Mouse (Mus musculus) splenic B cell, adult 2 months (primary cell): ENCODE measurements at regions not wholly inside any gene's neighbourhood (a gene's known extent, or its start where the extent isn't known, plus 50 kb on each side); places are given as distances from the start of the nearest gene placed in this dataset.

Source experiments
- DNase-seq: peaks from one replicate; pipeline ENCODE4 v3.0.0-alpha.2; 2011; ENCODE audit warnings: low read depth, low spot score
- H3K27me3 ChIP-seq: 2 replicates; pipeline ENCODE4 v1.6.1; 2012; ENCODE audit warnings: mild to moderate bottlenecking, low read length, moderate library complexity, mixed read lengths; ENCODE audit not compliant: control insufficient read depth, poor library complexity, insufficient read depth, severe bottlenecking
- H3K36me3 ChIP-seq: 2 replicates; pipeline ENCODE4 v1.6.1; 2012; ENCODE audit warnings: mild to moderate bottlenecking, low read length, moderate library complexity, mixed read lengths; ENCODE audit not compliant: control insufficient read depth, poor library complexity, insufficient read depth, severe bottlenecking

DNA sequence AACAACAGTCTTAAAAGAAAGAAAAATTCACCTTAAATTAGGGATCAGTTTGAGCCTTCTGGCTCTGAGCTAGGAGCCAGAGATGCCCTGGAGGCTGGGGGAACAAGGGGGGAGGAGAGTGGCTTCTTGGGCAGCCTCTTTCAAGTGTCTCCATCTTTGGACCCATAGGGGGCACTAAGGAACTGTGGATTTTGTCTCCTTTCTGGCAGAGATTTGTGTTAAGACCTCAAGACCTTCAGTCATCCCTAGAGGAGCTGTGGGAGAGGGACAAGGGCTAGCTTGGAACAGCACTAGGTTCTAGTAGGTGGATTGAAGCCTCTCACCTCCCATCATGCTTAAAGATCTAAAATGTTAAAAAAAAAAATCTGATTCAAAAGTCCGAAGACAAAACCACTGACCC, 155.2 kb downstream of the Opa1 start:
- no peaks in the 10 kb centered on the region for H3K27me3 ChIP-seq
- peak; percentile 68 for DNase-seq
- no peaks in the 10 kb centered on the region for H3K36me3 ChIP-seq

DNA sequence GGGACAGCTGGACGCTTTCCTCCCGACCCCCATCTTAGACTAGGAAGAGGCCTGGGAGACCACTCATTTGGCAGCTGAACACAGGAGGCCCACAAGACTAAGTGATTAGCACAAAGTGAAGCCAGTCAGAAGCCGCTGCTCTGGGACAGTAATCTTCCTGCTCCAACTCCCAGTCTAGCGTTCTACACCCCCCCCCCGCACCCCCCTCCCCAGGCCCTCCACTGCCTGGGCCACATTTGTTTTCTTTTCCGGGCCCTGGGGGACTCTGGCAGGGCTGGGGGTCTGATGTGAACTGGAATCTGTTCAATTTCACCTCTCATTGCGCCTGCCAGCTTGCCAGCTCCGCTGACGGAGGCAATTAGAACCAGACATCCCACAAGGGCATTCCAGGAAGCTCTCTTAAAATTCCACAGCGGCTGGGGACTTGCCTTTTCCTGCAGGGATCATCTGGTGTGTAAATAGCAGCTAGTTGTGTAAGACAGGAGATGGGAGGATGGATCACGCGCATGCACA, 155.7 kb downstream of the Opa1 start:
- Histone ChIP-seq H3K36me3 (no peaks in the 10 kb centered on the region), H3K27me3 (no peaks in the 10 kb centered on the region)
- no peak for DNase-seq

DNA sequence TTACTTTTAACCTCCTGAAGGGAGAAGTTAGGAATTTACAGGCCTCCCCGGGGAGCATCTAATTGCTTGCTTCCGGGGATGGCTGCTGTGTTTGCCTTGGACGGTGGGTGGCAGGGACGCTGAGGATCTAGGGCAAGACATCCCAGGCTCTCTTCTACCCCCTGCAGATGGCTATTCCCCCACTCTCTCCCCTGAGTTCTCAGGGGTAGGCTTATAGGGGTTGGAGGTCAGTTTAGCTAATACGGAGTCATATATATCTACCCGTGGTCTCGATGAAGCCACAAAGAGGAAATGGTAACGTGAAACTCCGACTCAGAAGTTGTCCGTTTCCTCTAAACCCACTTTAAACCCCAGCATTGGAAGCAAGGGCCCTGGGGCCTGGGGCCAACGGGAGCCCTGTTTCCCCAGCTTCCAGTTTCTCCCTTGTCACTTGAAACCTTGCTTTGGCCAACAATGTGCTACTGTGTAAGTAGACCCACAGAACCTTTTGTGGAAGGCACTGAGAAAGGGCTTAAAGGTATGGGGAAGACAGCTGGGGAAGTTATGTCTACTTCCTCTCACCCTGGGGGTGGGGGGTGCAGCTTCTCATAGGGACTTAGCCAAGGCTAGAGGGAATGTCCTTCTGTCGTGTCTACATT, 156.4 kb downstream of the Opa1 start:
- Histone ChIP-seq H3K27me3 (no peaks in the 10 kb centered on the region), H3K36me3 (no peaks in the 10 kb centered on the region)
- DNase-seq: peak; percentile 56

DNA sequence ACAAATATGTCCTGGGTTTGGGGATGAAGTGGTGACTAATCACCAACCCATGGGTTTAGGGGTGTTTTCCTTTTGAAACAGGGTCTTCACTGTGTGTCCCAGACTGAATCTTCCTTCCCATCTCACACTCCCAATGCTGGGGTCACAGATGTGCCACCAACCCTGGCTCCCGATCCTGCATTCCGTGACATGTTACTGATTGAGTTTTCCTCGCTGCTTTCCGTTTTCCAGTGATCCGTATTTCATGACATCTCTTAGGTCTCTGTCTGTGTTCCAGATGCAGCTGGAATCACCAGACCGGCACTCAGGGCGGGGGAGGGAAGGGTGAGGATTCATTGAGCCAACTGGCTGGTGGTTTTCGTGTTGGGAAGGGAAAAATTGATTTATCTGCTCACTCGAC, 157.1 kb downstream of the Opa1 start:
- H3K27me3 ChIP-seq: no peaks in the 10 kb centered on the region
- DNase-seq: no peak
- H3K36me3 ChIP-seq: no peaks in the 10 kb centered on the region

DNA sequence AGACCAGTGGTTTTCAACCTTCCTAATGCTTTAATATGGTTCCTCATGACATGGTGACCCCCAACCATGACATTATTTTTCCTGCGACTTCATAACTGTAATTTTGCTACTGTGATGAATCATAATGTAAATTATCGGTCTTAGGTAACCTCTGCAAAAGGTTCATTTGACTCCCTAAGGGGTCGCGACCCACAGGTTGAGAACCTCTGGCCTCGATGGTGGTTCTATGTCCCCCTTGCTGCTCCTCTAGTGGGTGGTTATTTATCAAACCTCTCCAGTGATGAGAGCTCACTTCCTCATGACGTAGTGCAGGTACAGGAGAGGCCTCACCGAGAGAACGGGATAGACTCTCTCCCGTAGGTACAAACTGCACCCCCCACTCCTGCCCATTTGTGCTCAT, 158.9 kb downstream of the Opa1 start:
- Histone ChIP-seq H3K27me3 (no peaks in the 10 kb centered on the region), H3K36me3 (no peaks in the 10 kb centered on the region)
- DNase-seq: no peak

DNA sequence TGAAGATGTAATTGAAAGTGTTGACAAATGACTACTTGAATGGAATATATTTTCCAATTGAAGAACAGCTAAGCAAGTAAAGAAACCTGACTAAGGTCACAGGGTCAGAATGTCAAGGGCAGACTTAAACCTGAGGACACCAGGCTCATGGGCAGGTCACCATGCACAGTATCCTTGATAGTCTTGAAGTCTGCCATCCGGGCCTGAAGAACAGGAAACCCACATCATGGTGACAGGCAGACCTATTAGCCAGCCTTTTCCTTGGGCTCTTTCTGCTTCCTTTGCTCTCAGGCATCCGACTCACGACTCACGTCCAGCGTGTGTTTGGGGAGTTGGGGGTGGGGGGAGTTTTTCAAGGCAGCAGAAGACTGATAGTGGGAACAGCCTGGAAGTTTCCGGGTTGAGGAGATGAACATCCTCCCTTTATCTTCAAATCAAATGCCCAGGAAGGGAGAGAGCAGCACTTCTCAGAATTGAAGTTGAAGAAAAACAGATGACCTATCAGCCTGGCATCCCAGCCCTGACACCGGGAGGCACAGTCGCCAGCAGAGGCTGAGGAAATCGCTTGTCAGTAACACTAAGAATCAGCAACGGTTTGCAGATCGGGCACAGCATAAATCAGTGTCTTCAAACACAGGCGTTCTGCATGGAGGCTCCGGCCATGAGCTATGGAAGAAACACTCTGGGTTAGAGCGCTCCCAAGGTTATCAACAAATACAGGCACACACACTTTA, 163.5 kb downstream of the Opa1 start:
- H3K27me3 ChIP-seq: no peaks in the 10 kb centered on the region
- H3K36me3 ChIP-seq: no peaks in the 10 kb centered on the region
- no peak for DNase-seq

DNA sequence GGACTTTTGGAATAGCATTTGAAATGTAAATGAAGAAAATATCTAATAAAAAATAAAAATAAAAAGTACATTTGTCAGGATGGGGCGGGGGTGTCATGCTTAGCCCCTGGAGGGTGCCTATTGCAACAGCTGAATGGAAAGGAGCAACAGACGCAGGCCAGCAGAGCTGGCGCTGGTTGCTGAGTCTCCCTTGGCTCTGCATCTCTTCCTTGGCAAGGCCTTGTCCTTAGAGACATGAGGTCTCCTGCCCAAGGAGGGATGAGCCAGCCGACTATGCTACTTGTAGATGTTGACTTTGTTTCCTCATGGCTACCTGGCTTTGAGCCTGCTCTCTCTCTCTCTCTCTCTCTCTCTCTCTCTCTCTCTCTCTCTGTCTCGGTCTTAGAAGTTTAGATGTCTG, 166.4 kb downstream of the Opa1 start:
- no peaks in the 10 kb centered on the region for H3K36me3 ChIP-seq
- no peaks in the 10 kb centered on the region for H3K27me3 ChIP-seq
- DNase-seq: no peak

DNA sequence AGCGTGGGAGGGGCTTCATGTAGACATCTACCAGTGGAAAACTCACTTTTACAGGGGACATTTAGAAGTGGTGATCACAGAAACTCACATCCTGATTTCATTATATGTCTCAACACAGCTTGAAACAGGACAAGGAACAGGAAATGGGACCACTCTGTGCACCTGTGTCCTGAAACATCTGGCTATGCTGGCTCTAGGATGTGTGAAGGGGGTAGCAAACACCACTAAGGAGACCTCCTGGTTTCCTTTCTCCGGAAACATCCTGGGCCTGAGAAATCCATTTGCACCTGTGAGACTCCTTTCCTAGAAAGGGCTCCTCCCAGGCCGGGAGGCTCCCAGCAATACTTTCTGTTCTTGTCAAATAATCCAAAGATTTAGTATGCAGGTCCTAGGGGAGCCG, 167.1 kb downstream of the Opa1 start:
- no peaks in the 10 kb centered on the region for H3K36me3 ChIP-seq
- no peak for DNase-seq
- H3K27me3 ChIP-seq: no peaks in the 10 kb centered on the region

DNA sequence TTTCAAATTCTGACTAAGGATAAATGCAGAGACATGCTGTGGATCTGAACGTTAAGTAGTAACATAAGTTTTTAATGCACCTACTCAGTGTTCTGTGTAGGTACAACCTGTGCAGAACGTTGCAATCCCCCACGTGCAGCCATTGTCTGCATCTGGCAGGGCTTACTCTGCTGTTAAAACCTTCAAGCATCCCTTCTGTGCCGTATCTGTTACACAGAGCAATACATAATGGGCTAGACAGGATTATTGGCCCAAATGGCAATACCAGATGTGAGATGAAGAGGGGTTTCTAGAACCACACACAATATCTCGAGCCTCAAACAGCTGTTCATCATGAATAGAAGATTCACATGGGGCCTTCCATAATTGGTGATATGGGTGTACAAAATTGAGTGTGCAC, 170.0 kb downstream of the Opa1 start:
- H3K36me3 ChIP-seq: no peaks in the 10 kb centered on the region

DNA sequence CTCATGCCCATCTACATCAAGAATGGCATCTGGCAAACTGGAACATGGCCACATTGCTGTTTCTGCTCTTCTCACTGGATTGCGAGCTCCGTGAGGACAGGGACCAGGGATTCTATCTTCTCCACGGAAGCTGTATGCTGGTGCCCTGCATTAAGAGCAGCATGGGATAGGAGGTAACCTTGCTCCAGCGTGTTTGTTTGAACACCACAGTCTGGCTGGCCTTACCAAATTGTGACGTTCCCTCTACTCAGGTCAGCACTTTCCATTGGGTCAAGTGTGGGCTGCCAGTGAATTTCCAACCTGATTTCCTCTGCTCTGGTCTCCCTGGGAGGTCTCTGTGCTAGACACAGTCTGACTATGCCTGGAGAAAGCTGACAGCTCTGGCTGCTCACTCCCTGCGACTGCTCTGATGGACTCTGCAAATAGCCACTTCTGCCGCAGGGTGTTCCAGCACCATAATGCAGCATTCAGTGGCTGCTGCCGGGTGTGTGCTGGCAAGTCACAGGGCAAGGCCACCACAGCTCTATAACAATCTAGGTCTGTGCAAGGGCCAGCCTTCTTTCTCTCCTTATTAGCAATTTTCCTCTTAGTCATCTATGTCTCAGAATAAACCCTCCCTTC, 175.6 kb downstream of the Opa1 start:
- Histone ChIP-seq H3K27me3 (no peaks in the 10 kb centered on the region), H3K36me3 (no peaks in the 10 kb centered on the region)
- DNase-seq: no peak

More for the DNA sequence above, 170.0 kb downstream of the Opa1 start:
- no peaks in the 10 kb centered on the region for H3K27me3 ChIP-seq
- no peak for DNase-seq

DNA sequence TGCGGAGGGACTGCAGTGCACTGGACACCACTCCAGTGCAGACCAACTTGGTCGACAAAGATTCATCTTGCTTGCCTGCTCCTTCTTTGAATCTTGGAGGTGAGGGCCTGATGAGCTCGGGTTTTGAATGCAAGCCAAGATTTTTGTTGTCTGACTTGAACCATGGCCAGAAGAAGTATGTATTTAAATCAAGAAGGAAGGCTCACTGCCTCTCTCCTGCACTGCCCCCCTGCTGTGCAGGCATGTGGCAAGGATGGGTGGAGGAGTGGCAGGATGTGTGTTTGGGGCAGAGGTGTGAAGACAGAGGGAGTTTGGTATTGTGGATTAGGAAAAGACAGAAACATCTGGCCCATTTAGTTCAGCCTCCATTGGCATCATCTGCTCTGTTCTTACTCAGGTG, 179.1 kb downstream of the Opa1 start:
- DNase-seq: no peak
- no peaks in the 10 kb centered on the region for H3K36me3 ChIP-seq
- no peaks in the 10 kb centered on the region for H3K27me3 ChIP-seq

DNA sequence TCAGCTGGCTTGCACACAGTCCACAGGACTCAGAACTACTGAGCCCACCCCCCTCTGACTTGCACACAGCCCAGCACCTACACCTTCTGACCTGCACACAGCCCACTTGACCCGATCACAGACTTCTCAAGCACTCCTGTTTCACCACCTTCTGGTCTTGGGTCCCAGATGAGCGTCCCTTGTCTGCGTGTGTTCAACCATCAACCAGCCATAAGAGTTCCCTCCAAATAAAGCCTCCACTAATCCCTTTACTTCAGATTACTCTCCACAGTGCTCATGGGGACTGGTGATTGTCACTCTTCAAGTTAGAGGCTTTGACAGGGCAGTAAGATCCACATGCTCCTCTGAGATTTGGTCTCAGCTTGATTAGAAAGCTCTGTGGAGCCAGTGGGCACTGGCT, 180.3 kb downstream of the Opa1 start:
- DNase-seq: no peak
- Histone ChIP-seq H3K36me3 (no peaks in the 10 kb centered on the region), H3K27me3 (no peaks in the 10 kb centered on the region)

DNA sequence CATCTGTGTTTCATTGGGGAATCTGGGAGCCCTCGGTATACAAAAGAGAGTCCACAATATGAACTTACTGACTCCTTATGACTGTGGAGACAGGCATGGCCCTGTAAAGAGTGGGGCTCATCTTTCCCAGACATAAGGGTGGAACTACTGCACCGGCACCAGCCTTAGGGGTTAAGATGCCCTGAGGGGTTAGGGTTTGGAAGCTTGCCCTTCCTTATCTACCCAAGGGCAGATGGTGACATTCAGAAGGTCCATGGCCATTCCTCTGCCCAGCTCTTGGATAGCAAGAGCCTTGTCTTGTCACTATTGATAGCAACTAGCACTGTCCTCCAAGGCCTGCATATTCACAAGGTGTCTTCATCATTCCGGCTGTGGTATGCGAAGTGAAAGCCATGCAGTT, 181.5 kb downstream of the Opa1 start:
- H3K27me3 ChIP-seq: no peaks in the 10 kb centered on the region
- no peaks in the 10 kb centered on the region for H3K36me3 ChIP-seq
- no peak for DNase-seq

DNA sequence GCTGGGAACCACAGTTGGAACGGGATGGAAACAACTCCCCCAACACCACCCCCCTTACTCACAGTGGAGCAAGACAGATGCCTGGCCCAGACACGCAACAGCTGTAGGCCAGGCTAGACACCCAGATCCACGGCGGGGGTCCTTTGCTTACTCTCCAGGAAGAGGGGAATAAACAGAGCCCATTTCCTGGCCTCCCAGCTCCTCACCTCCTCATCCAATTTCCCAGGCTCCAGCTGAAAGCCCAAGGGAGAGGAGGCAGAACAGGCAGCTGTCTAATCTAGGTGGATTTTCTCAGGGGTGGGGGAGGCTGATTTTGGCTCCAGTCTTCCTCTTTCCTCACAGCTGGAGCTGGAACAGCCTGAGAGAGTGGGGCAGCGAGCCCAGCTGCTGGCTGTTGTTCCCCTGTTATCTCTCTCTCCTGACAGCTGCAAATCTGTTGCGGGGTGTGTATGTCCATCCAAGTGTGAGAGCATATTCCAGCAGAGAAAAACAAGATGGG, 182.7 kb downstream of the Opa1 start:
- DNase-seq: no peak
- H3K36me3 ChIP-seq: no peaks in the 10 kb centered on the region
- no peaks in the 10 kb centered on the region for H3K27me3 ChIP-seq

DNA sequence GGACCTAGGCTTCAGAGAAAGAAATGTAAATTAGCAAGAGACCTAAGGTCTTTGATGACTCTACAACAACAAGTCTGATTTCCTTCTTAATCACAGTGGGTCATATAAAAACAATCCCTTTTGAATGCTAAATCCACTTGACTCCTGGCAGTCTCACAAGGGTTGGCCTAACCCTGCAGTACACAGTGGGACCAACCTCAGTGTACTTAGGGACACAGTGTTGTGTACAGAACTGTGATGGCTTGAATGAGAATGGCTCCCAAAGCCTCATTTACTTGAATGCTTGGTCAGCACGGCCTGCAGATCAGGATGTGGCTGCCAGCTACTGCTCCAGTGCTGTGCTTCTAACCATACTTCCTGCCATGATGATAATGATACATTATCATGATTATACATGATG, 185.2 kb downstream of the Opa1 start:
- no peak for DNase-seq
- Histone ChIP-seq H3K27me3 (no peaks in the 10 kb centered on the region), H3K36me3 (no peaks in the 10 kb centered on the region)
